Mouse (Mus musculus): ENCODE measurements around the gene Slc27a2. TPM values are rescaled to one million over a fixed set of nuclear protein-coding genes. Genes with fewer than 3 reads are reported as not detected.

Gene Slc27a2
- 11.3 TPM for polyA plus RNA-seq (2014; fragmentation: Illumina TruSeq; extraction: RNeasy Lipid Tissue Mini Kit (QIAGEN cat#74804); ENCODE audit: low read depth, low replicate concordance)

GRCm38 (mm10) chr2:126552357-126553290 is at the start of gene Slc27a2:
Slc27a2 (plus strand) TSS chr2:126552407.

GRCm38 (mm10) chr2:126619249-126619704 is 67.1 kb downstream of the Slc27a2 start, which contains the start of gene Hdc:
Hdc (minus strand) TSS chr2:126619299.

Other genes with a start within 250 kb of the Slc27a2 start
- 0.83 TPM for gene Atp8b4, start 51.7 kb upstream of the Slc27a2 start, polyA plus RNA-seq (2014; fragmentation: Illumina TruSeq; extraction: RNeasy Lipid Tissue Mini Kit (QIAGEN cat#74804); ENCODE audit: low read depth, low replicate concordance)
- 7.7 TPM for gene Hdc, start 66.9 kb downstream of the Slc27a2 start, polyA plus RNA-seq (2014; fragmentation: Illumina TruSeq; extraction: RNeasy Lipid Tissue Mini Kit (QIAGEN cat#74804); ENCODE audit: low read depth, low replicate concordance)
- 13.0 TPM for gene Gabpb1, start 123.9 kb downstream of the Slc27a2 start, polyA plus RNA-seq (2014; fragmentation: Illumina TruSeq; extraction: RNeasy Lipid Tissue Mini Kit (QIAGEN cat#74804); ENCODE audit: low read depth, low replicate concordance)
- 42.4 TPM for gene Usp8, start 154.9 kb downstream of the Slc27a2 start, polyA plus RNA-seq (2014; fragmentation: Illumina TruSeq; extraction: RNeasy Lipid Tissue Mini Kit (QIAGEN cat#74804); ENCODE audit: low read depth, low replicate concordance)
- gene Usp50, start 231.1 kb downstream of the Slc27a2 start, polyA plus RNA-seq (2014; fragmentation: Illumina TruSeq; extraction: RNeasy Lipid Tissue Mini Kit (QIAGEN cat#74804); ENCODE audit: low read depth, low replicate concordance): 4.9 TPM

Data from adipose tissue, adult 10 weeks (tissue).